Mouse (Mus musculus): ENCODE data around the gene Pdk1.

Gene Pdk1

GRCm38 (mm10) chr2:71938716-71939393 is 65.8 kb downstream of the Pdk1 start:
- no peak for DNase-seq (ENCODE audit: low spot score)

- no peak for DNase-seq (ENCODE audit: low spot score)
These were observed 68.1 kb downstream of the Pdk1 start for GRCm38 (mm10) chr2:71941005-71941720.

- no peak for DNase-seq (ENCODE audit: low spot score)
These were observed 68.7 kb downstream of the Pdk1 start for GRCm38 (mm10) chr2:71941721-71942087.

- DNase-seq (ENCODE audit: low spot score), result no peak
These were observed 78.2 kb downstream of the Pdk1 start for GRCm38 (mm10) chr2:71951212-71951611.
